Mouse (Mus musculus): Measurements from ENCODE around the gene Tff1.

DNA sequence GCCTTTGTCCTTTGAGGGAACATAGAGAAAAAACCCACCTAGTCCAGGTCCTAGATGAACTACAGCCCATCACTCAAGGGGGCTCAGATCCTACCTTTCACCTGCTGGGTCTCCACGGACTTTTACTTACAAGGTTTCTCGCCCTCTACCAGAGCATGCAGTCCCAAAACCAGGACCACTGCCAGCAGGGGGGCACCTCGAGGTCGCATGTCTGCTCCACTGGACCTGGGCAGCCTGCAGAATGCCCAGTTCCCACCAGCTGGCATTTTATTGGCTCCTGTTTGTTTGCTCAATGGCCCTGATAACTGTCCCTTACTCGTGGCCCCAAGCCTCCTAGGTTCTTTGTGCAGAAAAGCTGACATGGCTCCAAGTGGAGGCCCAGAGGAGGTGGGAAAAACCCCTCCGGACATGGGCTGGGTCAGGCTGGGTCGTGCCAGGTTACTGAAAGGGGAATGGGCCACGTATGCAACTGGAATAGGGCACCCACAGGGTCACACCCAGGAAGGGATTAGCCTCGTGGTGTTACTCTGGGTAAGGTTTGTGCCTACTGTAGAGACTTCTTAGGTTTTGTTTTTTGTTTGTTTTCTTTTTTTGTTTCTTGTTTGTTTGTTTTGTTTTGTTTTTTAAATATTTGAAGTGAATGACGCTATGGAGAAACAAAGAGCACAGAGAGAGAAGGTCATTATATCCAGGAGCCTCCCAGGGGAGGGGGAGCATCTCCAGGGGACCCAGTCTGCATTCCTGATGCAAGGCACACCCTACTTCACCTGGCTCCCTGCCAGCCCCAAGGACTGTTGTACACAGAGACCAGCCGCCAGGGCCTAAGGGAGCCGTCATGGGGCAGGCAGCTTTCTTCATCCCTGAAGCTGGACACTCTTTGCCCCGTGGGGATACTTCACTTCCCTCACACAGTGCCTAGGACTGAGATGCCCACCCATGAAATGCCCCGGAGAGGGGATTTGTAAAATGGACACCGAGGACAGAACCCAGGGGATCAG, 20.7 kb downstream of the Tff1 start, which contains the start of gene Tff2:
- TF ChIP-seq FLI1 (IDR thresholded peaks at IDR 0.05; ENCODE audit: low read length) (no peak), GATA1 (IDR thresholded peaks at IDR 0.05; ENCODE audit: borderline replicate concordance, low read length) (no peak)
